Mouse (Mus musculus) T-cell, adult 2 months (primary cell): ENCODE results near the gene Gm21671.
"Not testable (repeated sequence)": the region's sequence is repeated elsewhere in the genome, so short reads cannot be mapped to it uniquely, and the experiment has no call there.

Source experiments
- DNase-seq: peaks from one replicate; pipeline ENCODE4 v3.0.0; 2022; ENCODE audit warnings: low spot score

Gene Gm21671

DNA sequence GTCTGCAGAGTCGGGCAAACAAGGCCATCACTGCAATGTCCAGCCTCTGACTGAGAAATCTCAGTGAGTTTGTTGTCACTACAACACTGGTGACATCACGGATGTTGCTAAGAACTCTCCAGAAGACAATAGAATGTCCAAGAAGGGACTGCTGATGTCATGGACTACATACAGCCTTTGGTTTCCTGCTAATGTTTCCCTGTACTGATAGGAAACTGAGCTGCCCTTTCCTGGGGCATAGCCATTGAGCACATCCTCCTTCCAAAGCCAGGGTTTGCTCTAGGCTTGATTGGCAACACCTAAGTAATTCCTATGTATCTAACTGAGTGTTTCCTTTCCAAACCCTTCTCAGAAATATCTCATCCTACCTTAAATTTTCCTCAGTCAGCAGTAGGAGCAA, at the start of gene Gm21671:
TSS of gene Gm21671 (minus strand) at position 101 of the 400 bp plus-strand sequence.
- not testable (repeated sequence) for DNase-seq

GRCm38 (mm10) chr5:25988550-25988949, 34.3 kb upstream of the Gm21671 start, which contains the start of gene Gm21698:
TSS of gene Gm21698 (minus strand) at chr5:25988650.
- not testable (repeated sequence) for DNase-seq

DNA sequence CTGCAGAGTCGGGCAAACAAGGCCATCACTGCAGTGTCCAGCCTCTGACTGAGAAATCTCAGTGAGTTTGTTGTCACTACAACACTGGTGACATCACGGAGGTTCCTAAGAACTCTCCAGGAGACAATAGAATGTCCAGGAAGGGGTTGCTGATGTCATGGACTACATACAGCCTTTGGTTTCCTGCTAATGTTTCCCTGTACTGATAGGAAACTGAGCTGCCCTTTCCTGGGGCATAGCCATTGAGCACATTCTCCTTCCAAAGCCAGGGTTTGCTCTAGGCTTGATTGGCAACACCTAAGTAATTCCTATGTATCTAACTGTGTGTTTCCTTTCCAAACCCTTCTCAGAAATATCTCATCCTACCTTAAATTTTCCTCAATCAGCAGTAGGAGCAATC, 18.3 kb upstream of the Gm21671 start, which contains the start of gene Gm21680:
TSS of gene Gm21680 (minus strand) at position 101 of the 400 bp plus-strand sequence.
- not testable (repeated sequence) for DNase-seq

- DNase-seq, result not testable (repeated sequence)
Measured at GRCm38 (mm10) chr5:25957050-25957449, 2.8 kb upstream of the Gm21671 start.

DNA sequence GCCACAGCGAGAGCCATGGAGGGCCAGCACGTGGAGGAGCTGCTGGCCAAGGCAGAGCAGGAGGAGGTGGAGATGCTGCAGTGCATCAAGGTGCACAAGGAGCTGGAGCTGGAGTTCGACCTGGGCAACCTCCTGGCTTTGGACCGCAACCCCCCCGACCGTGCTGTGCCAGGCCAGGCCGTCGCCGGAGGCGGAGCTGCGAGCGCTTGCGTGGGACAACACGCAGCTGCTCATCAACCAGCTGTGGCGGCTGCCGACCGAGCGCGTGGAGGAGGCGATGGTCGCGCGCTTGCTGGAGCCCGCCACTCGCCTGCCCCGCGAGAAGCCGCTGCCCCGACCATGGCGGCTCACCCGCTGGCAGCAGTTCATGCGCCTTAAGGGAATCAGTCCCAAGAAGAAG, 2.4 kb upstream of the Gm21671 start:
- not testable (repeated sequence) for DNase-seq

DNA sequence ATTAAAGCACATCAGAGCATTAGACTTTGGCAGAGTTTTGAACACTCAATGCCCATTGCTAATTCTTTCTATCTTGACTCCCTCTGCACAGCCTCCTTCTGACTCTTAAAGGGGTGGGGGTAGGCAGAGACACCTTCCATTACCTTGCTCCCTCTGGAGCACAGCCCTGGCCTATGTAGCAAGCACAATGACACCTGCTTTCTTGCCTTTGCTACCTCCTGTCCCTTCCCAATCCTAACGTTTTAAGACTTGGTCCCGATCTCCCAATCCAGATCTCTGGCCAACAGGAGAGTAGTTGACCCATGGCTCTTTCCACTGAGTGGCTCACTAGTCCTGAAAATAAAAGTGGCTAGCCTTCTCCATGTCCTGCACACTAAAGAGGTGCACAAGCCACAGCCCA, 8.8 kb downstream of the Gm21671 start:
- not testable (repeated sequence) for DNase-seq

GRCm38 (mm10) chr5:25942281-25942680, 11.9 kb downstream of the Gm21671 start, which contains the start of gene Gm21663:
TSS of gene Gm21663 (minus strand) at chr5:25942381.
- DNase-seq, result not testable (repeated sequence)
